Mouse (Mus musculus) lung, embryonic 14.5 days (tissue): Measurements from ENCODE around the gene Npas4. TPM values are rescaled to one million over a fixed set of nuclear protein-coding genes. Genes with fewer than 3 reads are reported as not detected.

Source experiments
- ATAC-seq: fragments of 200-750 bp; cut with Nextera tagmentation; 2 replicates; pipeline ENCODE4 v1.8.0; 2017; ENCODE audit warnings: mild to moderate bottlenecking, moderate TSS enrichment, moderate library complexity; ENCODE audit not compliant: insufficient read depth
- DNase-seq: peaks from one replicate; pipeline ENCODE4 v3.0.0-alpha.2; 2015
- H3K27ac ChIP-seq: fragments of 300-500 bp; sonication (generic); 2 replicates; pipeline ENCODE4 v1.5.1; 2014; ENCODE audit warnings: low read depth, mild to moderate bottlenecking, moderate library complexity
- H3K27me3 ChIP-seq: fragments of 300-500 bp; sonication (generic); 2 replicates; pipeline ENCODE4 v1.6.1; 2014; ENCODE audit warnings: low read length, control low read depth; ENCODE audit not compliant: insufficient read depth
- H3K36me3 ChIP-seq: fragments of 300-500 bp; sonication (generic); 2 replicates; pipeline ENCODE4 v1.6.1; 2014; ENCODE audit warnings: control low read depth; ENCODE audit not compliant: insufficient read depth
- H3K4me1 ChIP-seq: fragments of 300-500 bp; sonication (generic); 2 replicates; pipeline ENCODE4 v1.6.1; 2014; ENCODE audit warnings: antibody characterized with exemption, control low read depth; ENCODE audit not compliant: insufficient read depth
- H3K4me2 ChIP-seq: fragments of 300-500 bp; sonication (generic); 2 replicates; pipeline ENCODE4 v1.6.1; 2014; ENCODE audit warnings: mild to moderate bottlenecking
- H3K4me3 ChIP-seq: fragments of 300-500 bp; sonication (generic); 2 replicates; pipeline ENCODE4 v1.5.1; 2014; ENCODE audit warnings: low read depth, low read length
- H3K9ac ChIP-seq: fragments of 300-500 bp; sonication (generic); 2 replicates; pipeline ENCODE4 v1.6.1; 2014
- H3K9me3 ChIP-seq: fragments of 300-500 bp; sonication (generic); 2 replicates; pipeline ENCODE4 v1.6.1; 2016; ENCODE audit warnings: low read depth, low read length, control low read depth
- CTCF ChIP-seq: IDR thresholded peaks from 2 replicates; pipeline ENCODE4 v1.5.1; 2016; ENCODE audit warnings: antibody characterized with exemption, low read depth
- WGBS: fragments of 180-500 bp; shearing (Covaris S2); extraction: QIAGEN DNeasy Blood & Tissue Kit; methylation state at CpG from one replicate; pipeline ENCODE4 v1.1.7; 2014; 5-methylcytosine and 5-hydroxymethylcytosine counted together
- polyA plus RNA-seq: library from polyadenylated mRNA; unstranded; fragments of >200 nt; fragmentation: Nextera tagmentation; extraction: Ambion mirVana; gene quantifications from 2 replicates; pipeline ENCODE4 v1.2.1, GENCODE M21; 2014

Gene Npas4
- polyA plus RNA-seq, 1 experiment from 2014 or later = not detected

GRCm38 (mm10) chr19:4936896-4937295 is 53.2 kb downstream of the Npas4 start:
- H3K4me1 ChIP-seq = no peaks in the 10 kb centered on the region
- TF ChIP-seq CTCF = no peak
- no peaks in the 10 kb centered on the region for H3K27me3 ChIP-seq
- H3K9ac ChIP-seq = no peak overlapping the region
- 64% methylated on average over 2 of the region's 2 CpGs for WGBS
- H3K27ac ChIP-seq = no peak overlapping the region
- H3K9me3 ChIP-seq = no peaks in the 10 kb centered on the region
- H3K36me3 ChIP-seq = no peaks in the 10 kb centered on the region
- no peak for DNase-seq
- ATAC-seq = no peak
- H3K4me2 ChIP-seq = no peak overlapping the region
- no peak overlapping the region for H3K4me3 ChIP-seq

Other genes with a start within 250 kb of the Npas4 start
- 54.4 and 65.1 TPM in 2 replicates for gene Rbm4b, start 233.8 kb downstream of the Npas4 start, polyA plus RNA-seq
- gene Rbm4, start 196.4 kb downstream of the Npas4 start, polyA plus RNA-seq = 62.8 and 69.6 TPM in 2 replicates
- gene Gm21992, start 178.7 kb downstream of the Npas4 start, polyA plus RNA-seq = 20.5 and 25.3 TPM in 2 replicates
- gene Rbm14, start 178.7 kb downstream of the Npas4 start, polyA plus RNA-seq = 95.8 and 101 TPM in 2 replicates
- gene Ccs, start 151.0 kb downstream of the Npas4 start, polyA plus RNA-seq = 47.2 and 47.7 TPM in 2 replicates
- 0.05 TPM in 2 replicates for gene Ccdc87, start 150.9 kb downstream of the Npas4 start, polyA plus RNA-seq
- 13.8 and 17.3 TPM in 2 replicates for gene Ctsf, start 135.2 kb downstream of the Npas4 start, polyA plus RNA-seq
- gene Actn3, start 112.4 kb downstream of the Npas4 start, polyA plus RNA-seq = 1.5 and 1.6 TPM in 2 replicates
- 6.2 and 7.9 TPM in 2 replicates for gene Zdhhc24, start 111.6 kb downstream of the Npas4 start, polyA plus RNA-seq
- 7.6 and 8.0 TPM in 2 replicates for gene Bbs1, start 83.7 kb downstream of the Npas4 start, polyA plus RNA-seq
- 84.0 and 88.6 TPM in 2 replicates for gene Dpp3, start 62.0 kb downstream of the Npas4 start, polyA plus RNA-seq
- gene Peli3, start 47.2 kb downstream of the Npas4 start, polyA plus RNA-seq = 1.6 TPM in 2 replicates
- 120 TPM in 2 replicates for gene Mrpl11, start 28.2 kb downstream of the Npas4 start, polyA plus RNA-seq
- 3.1 and 3.4 TPM in 2 replicates for gene Slc29a2, start 33.5 kb upstream of the Npas4 start, polyA plus RNA-seq
- gene B4gat1, start 48.5 kb upstream of the Npas4 start, polyA plus RNA-seq = 45.8 and 47.9 TPM in 2 replicates
- 1.3 and 1.8 TPM in 2 replicates for gene AC124502.3, start 48.6 kb upstream of the Npas4 start, polyA plus RNA-seq
- gene Brms1, start 51.0 kb upstream of the Npas4 start, polyA plus RNA-seq = 43.4 and 48.0 TPM in 2 replicates
- gene Rin1, start 60.2 kb upstream of the Npas4 start, polyA plus RNA-seq = 4.0 and 5.9 TPM in 2 replicates
- 105 and 110 TPM in 2 replicates for gene Cd248, start 77.8 kb upstream of the Npas4 start, polyA plus RNA-seq
- 3.1 and 4.4 TPM in 2 replicates for gene Tmem151a, start 95.2 kb upstream of the Npas4 start, polyA plus RNA-seq
- 99.2 and 105 TPM in 2 replicates for gene Yif1a, start 98.2 kb upstream of the Npas4 start, polyA plus RNA-seq
- gene Cnih2, start 108.2 kb upstream of the Npas4 start, polyA plus RNA-seq = 14.8 and 15.3 TPM in 2 replicates
- gene Rab1b, start 116.8 kb upstream of the Npas4 start, polyA plus RNA-seq = 278 and 289 TPM in 2 replicates
- 20.4 and 24.8 TPM in 2 replicates for gene Klc2, start 128.2 kb upstream of the Npas4 start, polyA plus RNA-seq